Mouse (Mus musculus) kidney, adult 2 months (tissue): Measurements from ENCODE around the gene Tshz2. TPM values are rescaled to one million over a fixed set of nuclear protein-coding genes. Genes with fewer than 3 reads are reported as not detected.

Source experiments
- DNase-seq: peaks from one replicate; pipeline ENCODE4 v3.0.0; 2021
- H3K27ac ChIP-seq: fragments of 200-500 bp; 2 replicates; pipeline ENCODE4 v1.5.1; 2012; ENCODE audit warnings: low read depth, low read length, control low read depth, inconsistent platforms; ENCODE audit not compliant: insufficient read depth
- H3K27me3 ChIP-seq: fragments of 200-500 bp; replicated peaks from 2 replicates; pipeline ENCODE4 v1.6.1; 2012; ENCODE audit warnings: mild to moderate bottlenecking, moderate library complexity, low read length, inconsistent platforms; ENCODE audit not compliant: control insufficient read depth, insufficient read depth
- H3K36me3 ChIP-seq: fragments of 200-500 bp; 2 replicates; pipeline ENCODE4 v1.6.1; 2012; ENCODE audit warnings: mild to moderate bottlenecking, moderate library complexity, low read length, inconsistent platforms; ENCODE audit not compliant: control insufficient read depth, insufficient read depth
- H3K4me1 ChIP-seq: fragments of 200-500 bp; 2 replicates; pipeline ENCODE4 v1.6.1; 2011; ENCODE audit warnings: low read length; ENCODE audit not compliant: control insufficient read depth, insufficient read depth
- H3K4me3 ChIP-seq: fragments of 200-500 bp; 2 replicates; pipeline ENCODE4 v1.5.1; 2011; ENCODE audit warnings: mild to moderate bottlenecking, low read depth, low read length, control low read depth; ENCODE audit not compliant: insufficient read depth
- CTCF ChIP-seq: fragments of 200-500 bp; conservative IDR thresholded peaks from 2 replicates; pipeline ENCODE4 v1.5.1; 2011; ENCODE audit warnings: low read depth, mild to moderate bottlenecking, control low read depth, low read length, moderate library complexity, mixed read lengths; ENCODE audit not compliant: insufficient read depth, insufficient read length
- POLR2A ChIP-seq: fragments of 200-500 bp; IDR thresholded peaks from one replicate; pipeline ENCODE4 v1.6.1; 2011; ENCODE audit warnings: low read depth, low read length, control low read depth
- WGBS: fragments of 180-500 bp; shearing (Covaris S2); methylation state at CpG from one replicate; pipeline ENCODE4 v1.1.7; 2018; 5-methylcytosine and 5-hydroxymethylcytosine counted together
- polyA plus RNA-seq: library from polyadenylated mRNA; depleted of rRNA; stranded (reverse); fragments of >200 nt; gene quantifications from 2 replicates; pipeline ENCODE4 v1.2.3, GENCODE M21; 2012

The Tshz2 gene
- polyA plus RNA-seq, 1 experiment, result 17.6 TPM

DNA sequence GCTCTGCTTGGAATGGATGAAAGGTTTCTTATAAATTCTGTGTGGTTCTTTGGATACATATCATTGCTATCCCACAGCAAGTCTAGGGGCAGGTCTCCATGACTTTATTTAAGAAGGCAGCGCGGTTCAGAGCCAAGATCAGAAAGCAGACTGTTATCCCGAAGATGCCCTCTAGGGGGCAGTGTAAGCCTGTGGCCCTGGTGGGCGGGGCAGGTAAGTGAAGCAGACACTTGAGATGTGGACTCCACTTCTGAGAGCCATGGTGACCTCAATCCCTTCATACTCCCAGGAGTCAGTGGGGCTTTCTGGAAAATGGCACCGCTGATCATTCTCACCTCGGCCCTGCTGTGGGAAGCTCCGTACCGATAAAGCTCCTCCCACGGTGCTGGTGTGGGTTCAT, 422.6 kb downstream of the Tshz2 start:
- Histone ChIP-seq H3K27ac (no peak overlapping the region), H3K4me1 (no peaks in the 10 kb centered on the region), H3K4me3 (no peak overlapping the region), H3K27me3 (no peaks in the 10 kb centered on the region), H3K36me3 (no peaks in the 10 kb centered on the region)
- TF ChIP-seq CTCF (peak; percentile 84), POLR2A (no peak)
- DNase-seq, result peak; percentile 49
- 35% methylated on average over 9 of the region's 9 CpGs for WGBS

DNA sequence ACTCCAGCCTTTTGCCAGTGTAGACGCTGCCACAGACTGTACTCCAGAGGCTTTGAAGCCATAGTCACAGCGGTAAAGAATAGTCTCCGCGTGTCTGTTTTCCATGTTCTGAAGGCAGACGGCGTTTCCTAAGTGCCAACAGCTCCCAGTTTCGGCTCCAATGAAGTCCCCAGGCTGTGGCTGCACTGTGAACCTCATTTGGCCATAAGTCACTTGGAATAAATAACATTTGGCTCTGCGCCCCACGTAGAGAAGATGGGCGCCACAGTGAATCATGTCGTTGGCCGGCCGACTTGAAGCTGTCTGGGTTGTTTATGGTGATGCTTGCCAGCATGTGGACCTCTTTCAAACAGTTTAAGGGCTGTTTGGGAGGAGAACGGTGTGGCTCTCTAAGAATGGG, 426.0 kb downstream of the Tshz2 start:
- H3K27me3 ChIP-seq, result no peaks in the 10 kb centered on the region
- H3K4me1 ChIP-seq, result no peaks in the 10 kb centered on the region
- H3K36me3 ChIP-seq, result no peaks in the 10 kb centered on the region
- 69% methylated on average over 14 of the region's 14 CpGs for WGBS
- no peak overlapping the region for H3K4me3 ChIP-seq
- no peak for TF ChIP-seq POLR2A
- no peak for TF ChIP-seq CTCF
- no peak overlapping the region for H3K27ac ChIP-seq
- peak; percentile 37 for DNase-seq

DNA sequence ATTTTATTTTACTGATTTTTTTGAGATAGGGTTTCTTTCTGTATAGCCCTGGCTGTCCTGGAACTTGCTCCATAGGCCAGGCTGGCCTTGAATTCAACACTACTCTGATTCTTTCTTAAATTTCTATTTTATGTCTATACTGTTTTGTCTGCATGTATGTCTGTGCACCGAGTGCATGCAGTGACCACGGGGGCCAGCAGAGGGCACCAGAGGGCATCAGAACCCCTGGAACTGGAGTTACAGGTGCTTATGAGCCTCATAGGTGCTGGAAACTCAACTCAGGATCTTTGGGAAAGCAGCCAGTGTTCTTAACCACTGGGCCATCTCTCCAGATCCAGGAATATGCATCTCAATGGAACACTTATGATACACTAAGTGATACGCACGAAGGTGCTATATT, 427.3 kb downstream of the Tshz2 start:
- 75% methylated on average over 4 of the region's 4 CpGs for WGBS
- Histone ChIP-seq H3K27ac (no peak overlapping the region), H3K4me3 (no peak overlapping the region), H3K36me3 (no peaks in the 10 kb centered on the region), H3K4me1 (no peaks in the 10 kb centered on the region), H3K27me3 (no peaks in the 10 kb centered on the region)
- DNase-seq, result peak; percentile 41
- TF ChIP-seq CTCF, result peak; percentile 61
- no peak for TF ChIP-seq POLR2A

- TF ChIP-seq POLR2A, result no peak
- no peak overlapping the region for H3K4me3 ChIP-seq
- H3K36me3 ChIP-seq, result no peaks in the 10 kb centered on the region
- H3K27me3 ChIP-seq, result no peaks in the 10 kb centered on the region
- H3K4me1 ChIP-seq, result no peaks in the 10 kb centered on the region
- no peak overlapping the region for H3K27ac ChIP-seq
- 77% methylated on average over 3 of the region's 3 CpGs for WGBS
- DNase-seq, result no peak
Measured at GRCm38 (mm10) chr2:170062378-170062777, 429.6 kb downstream of the Tshz2 start.

- TF ChIP-seq POLR2A (no peak), CTCF (no peak)
- Histone ChIP-seq H3K27me3 (no peaks in the 10 kb centered on the region), H3K4me3 (no peak overlapping the region), H3K27ac (no peak overlapping the region), H3K4me1 (no peaks in the 10 kb centered on the region), H3K36me3 (no peaks in the 10 kb centered on the region)
- no peak for DNase-seq
- 70% methylated on average over 5 of the region's 5 CpGs for WGBS
Measured at GRCm38 (mm10) chr2:170069976-170070375, 437.2 kb downstream of the Tshz2 start.

DNA sequence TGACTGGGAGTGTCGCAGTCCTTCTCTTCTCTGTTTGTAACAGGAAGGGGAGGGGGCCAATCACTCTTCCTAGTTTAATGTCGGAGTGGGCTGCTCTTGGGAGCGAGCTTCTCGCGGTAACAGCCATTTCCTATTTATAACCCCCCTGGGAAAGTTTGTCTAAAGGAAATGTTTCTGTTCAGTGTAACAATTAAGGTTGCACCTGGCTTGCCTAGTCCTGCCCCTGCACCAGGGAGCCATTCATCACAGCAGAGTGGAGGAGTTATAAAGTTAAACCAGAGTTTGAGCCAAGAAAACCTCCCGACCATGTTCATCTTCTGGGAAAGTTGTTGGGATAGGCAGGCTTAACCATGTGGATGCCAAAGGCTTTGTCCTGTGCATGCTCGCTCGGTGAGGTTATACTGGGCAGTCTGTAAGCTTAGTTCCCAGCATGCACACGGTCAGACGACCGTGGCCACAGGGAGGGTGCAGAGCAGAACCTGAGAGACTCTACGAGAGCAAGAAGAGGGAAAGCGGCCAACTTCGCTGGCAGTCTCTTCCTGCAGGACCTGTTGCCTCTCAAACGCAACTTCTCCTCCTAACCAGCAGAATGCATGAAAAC, 437.9 kb downstream of the Tshz2 start:
- no peak overlapping the region for H3K27ac ChIP-seq
- peak; percentile 36 for DNase-seq
- H3K27me3 ChIP-seq, result no peaks in the 10 kb centered on the region
- no peaks in the 10 kb centered on the region for H3K4me1 ChIP-seq
- H3K36me3 ChIP-seq, result no peaks in the 10 kb centered on the region
- TF ChIP-seq POLR2A, result no peak
- no peak for TF ChIP-seq CTCF
- 10% methylated on average over 15 of the region's 15 CpGs for WGBS
- peak overlapping the region; percentile 30; the same call in 1 of the 2 replicates for H3K4me3 ChIP-seq

DNA sequence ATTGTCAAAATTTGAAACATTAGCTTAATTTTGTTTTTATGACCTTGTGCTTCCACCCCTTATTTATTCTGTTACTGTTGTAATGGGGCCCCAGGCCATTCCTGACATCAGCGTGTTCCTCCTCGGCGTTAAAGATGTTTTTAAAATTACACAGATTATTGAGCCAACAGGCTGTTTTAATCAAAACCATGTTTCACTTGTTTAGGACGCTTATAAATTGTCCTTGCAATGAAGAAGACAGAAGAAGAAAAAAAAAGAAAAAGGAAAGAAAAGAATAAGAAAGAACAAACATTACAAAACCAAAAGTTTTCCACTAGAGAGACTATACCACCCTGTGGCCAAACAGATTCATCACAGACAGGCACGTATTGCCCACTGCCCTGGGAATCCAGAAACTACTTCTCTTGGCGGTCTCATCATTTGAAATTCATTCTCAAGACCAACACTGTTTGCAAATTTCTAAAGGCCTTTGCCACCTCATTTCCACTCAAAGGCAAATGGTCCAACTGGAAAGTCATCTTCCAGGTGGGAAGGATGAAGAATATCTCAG, 444.2 kb downstream of the Tshz2 start:
- H3K4me3 ChIP-seq, result no peak overlapping the region
- H3K4me1 ChIP-seq, result no peaks in the 10 kb centered on the region
- 64% methylated on average over 6 of the region's 6 CpGs for whole genome bisulfite sequencing
- no peaks in the 10 kb centered on the region for H3K36me3 ChIP-seq
- TF ChIP-seq POLR2A (no peak), CTCF (no peak)
- H3K27me3 ChIP-seq, result no peaks in the 10 kb centered on the region
- peak; percentile 43 for DNase-seq
- H3K27ac ChIP-seq, result peak overlapping the region; percentile 55; the same call in 1 of the 2 replicates
